Mouse (Mus musculus) cortical plate, adult 2 months (tissue): ENCODE results near the gene Gpnmb.

ENCODE experiments used
- CTCF ChIP-seq: fragments of 200-500 bp; IDR thresholded peaks from 2 replicates; pipeline ENCODE4 v1.5.1; 2011; ENCODE audit warnings: mild to moderate bottlenecking, control low read depth, low read length; ENCODE audit not compliant: insufficient read depth; ENCODE audit errors: extremely low read depth
- POLR2A ChIP-seq: fragments of 200-500 bp; IDR thresholded peaks from 2 replicates; pipeline ENCODE4 v1.6.1; 2011; ENCODE audit warnings: mild to moderate bottlenecking, low read length, control low read depth; ENCODE audit not compliant: insufficient read depth; ENCODE audit errors: extremely low read depth

DNA sequence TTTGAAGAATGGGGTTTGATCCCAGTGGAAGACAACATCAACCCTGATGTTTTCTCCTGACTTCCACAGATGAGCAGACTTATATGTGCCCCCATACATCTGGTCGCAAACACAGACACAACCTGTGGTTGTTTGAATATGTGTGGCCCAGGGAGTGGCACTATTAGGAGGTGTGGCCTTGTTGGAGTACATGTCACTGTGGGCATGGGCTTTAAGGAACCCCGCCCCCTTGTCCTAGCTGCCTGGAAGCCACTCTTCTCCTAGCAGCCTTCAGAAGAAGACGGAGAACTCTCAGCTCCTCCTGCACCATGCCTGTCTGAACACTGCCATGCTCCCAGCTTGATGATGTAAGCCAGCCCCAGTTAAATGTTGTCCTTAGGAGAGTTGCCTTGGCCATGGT is 84.0 kb downstream of the Gpnmb start:
- TF ChIP-seq CTCF = no peak
- no peak for TF ChIP-seq POLR2A
